Mouse (Mus musculus) cerebellum, adult (tissue): ENCODE results near the gene Yeats2.

ENCODE experiments used
- ATAC-seq: cut with Nextera tagmentation; 2 replicates; pipeline ENCODE4 v1.9.2; 2017; ENCODE audit warnings: mild to moderate bottlenecking, moderate library complexity, mixed read lengths; ENCODE audit not compliant: insufficient number of reproducible peaks, low FRiP score, low TSS enrichment

Yeats2 gene

GRCm38 (mm10) chr16:20185368-20185767 lies 44.5 kb downstream of the Yeats2 start:
- ATAC-seq, result no peak

DNA sequence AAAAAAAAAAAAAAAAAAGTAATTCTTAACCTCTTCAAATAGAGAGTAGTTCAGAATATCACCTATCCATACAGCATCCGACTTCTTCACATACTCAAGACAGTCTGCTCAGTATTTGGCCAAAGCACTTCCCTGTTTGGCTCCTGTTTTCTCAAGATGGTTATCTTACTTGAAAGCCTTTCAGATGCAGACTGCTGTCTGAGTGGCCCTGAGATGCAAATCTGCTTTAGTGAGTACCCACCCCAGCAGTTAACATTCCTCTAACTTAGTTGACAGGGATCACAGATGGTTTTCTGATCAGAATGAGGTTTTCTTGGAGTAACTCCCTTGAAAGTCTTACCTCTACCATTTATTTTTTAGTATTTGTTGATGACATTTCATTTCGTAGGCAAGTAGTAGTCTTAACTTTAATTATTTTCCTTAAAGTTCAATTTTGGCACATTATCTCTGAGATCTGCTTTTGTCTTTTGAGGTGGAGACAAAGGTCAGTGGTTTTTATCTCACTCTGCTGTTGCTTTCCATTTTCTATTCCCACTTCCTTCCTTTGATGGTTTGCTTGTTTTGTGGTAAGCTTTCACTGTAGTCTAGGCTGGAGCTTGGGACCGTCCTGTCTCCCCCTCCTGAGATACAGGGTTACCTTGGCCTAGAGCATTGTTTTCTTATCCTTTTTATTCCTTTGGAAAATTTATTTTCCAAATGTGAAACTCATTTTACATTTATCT lies 50.5 kb downstream of the Yeats2 start:
- ATAC-seq, result no peak

DNA sequence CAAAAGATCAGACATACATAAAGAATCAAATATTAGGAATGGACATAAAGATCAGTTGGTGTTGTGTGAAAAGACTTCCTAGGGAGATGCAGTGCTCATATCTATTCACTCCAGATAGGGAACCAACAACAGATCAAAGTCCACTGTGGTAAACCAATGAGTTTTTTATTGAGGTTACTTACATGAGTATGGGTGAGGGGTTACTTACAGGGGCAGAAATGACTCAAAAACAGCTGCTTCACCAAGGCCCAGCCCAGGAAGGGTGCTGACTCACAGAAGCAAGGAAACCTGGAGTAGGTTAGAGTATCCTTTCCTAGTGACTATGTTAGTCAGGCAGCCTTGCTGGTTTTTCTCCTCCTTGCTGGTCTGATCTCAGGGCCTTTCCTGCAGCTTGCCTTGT lies 51.2 kb downstream of the Yeats2 start:
- ATAC-seq, result no peak

DNA sequence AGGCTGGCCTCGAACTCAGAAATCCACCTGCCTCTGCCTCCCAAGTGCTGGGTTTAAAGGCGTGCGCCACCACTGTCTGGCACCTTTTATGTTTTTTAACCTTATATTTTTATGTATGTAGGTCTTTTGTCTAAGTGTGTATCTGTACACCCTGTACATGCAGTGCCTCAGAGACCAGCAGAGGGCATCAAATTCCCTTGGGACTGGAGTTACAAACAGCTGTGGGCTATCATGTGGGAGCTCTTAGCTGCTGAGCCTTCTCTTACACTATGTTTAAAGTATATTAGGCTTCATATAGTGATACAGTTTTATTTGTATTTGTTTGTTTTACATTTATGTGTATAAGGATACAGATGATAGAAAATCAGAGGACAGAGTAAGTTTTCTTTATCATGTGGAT lies 54.7 kb downstream of the Yeats2 start:
- ATAC-seq, result no peak

GRCm38 (mm10) chr16:20196962-20197361 lies 56.1 kb downstream of the Yeats2 start:
- no peak for ATAC-seq

DNA sequence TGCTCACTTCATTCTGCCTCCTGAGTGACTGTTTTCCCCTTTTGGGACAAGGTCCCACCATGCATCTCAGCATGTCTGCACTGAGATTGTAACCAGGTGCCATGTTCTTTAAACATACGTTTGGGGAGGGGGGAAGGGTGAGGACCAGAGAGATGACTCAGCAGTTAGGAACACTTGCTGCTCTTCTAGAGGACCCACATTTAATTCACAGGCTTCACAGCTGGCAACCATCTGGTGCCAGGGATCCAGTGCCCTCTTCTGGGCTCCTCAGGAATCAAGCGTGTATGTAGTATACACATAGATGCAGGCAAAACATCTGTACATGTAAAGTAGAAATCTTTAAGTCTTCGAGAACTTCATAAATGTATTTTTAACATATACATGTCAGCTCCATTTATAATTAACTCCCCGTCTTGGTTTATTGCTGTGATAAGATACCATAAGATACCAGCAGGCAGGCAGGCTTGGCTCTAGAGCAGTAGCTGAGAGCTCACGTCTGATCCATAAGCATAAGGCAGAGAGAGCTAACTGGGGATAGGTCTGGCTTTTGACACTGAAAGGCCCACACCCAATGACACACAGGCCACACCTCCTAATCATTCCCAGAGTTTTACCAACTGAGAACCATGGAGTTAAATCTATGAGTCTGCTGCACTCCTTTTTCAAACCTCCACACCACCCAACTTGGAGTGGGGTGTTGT lies 58.8 kb downstream of the Yeats2 start:
- no peak for ATAC-seq

- ATAC-seq, result peak; percentile 40; the same call in 1 of the 2 replicates
Observed at GRCm38 (mm10) chr16:20213591-20214226, 72.8 kb downstream of the Yeats2 start.

- no peak for ATAC-seq
Observed at GRCm38 (mm10) chr16:20222726-20223125, 81.9 kb downstream of the Yeats2 start.

GRCm38 (mm10) chr16:20226676-20227075 lies 85.8 kb downstream of the Yeats2 start:
- no peak for ATAC-seq

GRCm38 (mm10) chr16:20227504-20227903 lies 86.6 kb downstream of the Yeats2 start:
- no peak for ATAC-seq

DNA sequence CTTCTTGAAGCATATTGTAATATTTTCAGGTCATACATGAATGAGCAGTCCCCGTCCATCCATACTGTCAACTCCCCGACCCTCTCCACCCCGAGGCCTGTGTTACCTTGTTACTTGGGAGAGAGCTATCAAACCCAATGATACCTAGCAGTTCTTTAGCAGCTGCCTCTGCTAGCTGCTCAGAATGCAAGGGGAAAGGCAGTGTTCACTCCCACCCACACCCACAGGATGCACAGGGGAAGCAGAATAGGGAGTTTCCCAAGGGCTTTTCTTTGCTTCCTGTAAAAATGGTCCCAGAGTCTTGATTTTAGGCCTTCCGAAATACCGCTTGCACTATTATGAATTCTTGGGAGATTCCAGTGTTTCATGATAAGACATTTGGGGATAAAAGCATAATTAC lies 87.3 kb downstream of the Yeats2 start:
- ATAC-seq, result no peak

GRCm38 (mm10) chr16:20234406-20234805 lies 93.5 kb downstream of the Yeats2 start:
- no peak for ATAC-seq

GRCm38 (mm10) chr16:20237426-20237825 lies 96.6 kb downstream of the Yeats2 start:
- peak; percentile 60 for ATAC-seq

- ATAC-seq, result no peak
Observed at GRCm38 (mm10) chr16:20238646-20239045, 97.8 kb downstream of the Yeats2 start.

GRCm38 (mm10) chr16:20240468-20241414 lies 99.9 kb downstream of the Yeats2 start, which contains the start of gene Map6d1:
Gene Map6d1 (minus strand): TSS chr16:20241358.
- ATAC-seq, result peak; percentile 79

GRCm38 (mm10) chr16:20247103-20247502 lies 106.2 kb downstream of the Yeats2 start:
- ATAC-seq, result no peak

DNA sequence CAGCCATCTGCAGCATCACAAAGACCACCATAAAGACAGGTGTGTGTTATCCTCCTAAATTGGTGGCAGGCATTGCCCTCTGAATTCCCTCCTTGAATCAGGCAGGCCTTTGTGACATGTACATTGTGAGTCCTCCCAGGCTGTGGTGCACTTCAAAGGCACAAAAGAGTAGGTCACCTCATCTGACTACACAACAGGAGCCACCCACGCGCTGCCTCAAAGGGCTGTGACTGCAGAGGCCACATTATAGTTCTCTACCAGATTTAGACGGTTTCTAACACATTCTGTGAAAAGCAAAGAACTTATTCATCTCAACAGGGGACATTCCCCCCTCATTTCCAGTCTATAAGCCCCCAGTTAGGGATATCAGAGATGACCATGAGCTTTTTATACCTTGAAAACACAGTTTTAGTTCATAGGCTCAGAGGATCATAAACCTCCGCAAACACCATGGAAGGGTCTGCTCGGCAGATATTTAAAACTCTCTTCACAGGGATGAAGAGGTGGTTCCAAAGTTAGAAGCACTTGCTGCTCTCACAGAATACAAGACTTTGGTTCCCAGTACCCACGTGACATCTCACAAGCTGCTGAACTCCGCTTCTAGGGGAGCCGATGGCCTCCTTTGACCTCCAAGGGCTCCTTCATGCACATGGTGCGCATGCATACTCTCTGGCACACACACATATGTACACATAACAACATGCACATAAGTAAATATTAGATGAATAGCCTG lies 107.7 kb downstream of the Yeats2 start:
- ATAC-seq, result no peak

DNA sequence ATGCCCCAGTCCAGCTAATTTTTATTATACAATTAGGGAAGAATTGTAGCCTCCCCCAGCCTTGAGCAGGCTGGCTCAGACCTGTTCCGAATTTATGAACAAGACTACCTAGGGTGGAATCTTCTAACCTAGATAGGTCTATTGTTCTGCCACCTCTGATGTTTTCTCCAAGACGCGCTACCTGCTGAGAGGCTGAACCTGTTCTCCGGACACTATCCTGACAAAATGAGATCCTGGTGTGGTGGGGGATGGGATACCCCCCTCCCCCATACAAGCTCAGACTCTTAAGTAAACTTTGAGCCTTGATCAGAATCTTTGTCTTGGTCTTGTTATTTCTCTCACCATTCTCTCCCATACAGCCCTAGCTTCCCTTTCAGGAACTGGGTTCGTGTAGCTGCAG lies 117.1 kb downstream of the Yeats2 start:
- no peak for ATAC-seq

DNA sequence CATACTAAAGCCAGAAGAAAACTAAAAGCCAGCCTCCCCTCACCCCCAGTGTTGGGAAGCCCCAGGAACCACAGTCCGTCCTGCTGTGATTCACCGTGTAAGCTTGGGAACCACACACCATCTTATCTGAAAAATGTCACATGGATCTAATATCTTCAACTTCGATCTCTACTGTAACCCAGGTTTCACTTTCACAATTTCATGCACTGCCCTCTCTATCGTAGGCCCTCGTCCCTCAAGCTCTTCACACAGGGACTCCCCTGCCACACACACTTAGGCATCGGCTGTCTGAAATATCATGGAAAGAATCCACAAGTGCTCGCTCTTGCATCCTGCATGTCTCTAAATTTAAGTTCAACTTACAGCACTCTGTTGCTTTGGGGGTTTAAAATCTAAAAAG lies 124.2 kb downstream of the Yeats2 start:
- no peak for ATAC-seq

DNA sequence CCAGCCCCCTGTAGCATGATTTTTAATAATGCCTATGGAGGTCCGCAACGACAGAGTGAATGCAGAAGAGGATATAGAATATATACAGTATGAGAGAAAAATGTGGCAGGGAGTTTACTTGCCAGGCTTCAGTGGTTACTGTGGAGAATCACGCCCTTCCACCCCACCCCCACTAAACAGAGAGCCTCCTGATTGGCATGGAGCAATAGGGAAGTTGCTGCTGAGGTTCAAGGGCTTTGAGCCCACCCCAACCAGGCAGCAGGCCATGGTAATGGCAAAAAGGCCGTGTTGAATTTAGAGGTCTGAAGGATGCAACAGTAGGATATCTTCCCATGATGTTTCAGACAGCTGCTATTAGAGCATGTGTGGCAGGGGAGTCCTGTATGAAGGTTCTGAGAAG lies 130.5 kb downstream of the Yeats2 start:
- no peak for ATAC-seq
